Mouse (Mus musculus): ENCODE measurements around the gene Asb10.

DNA sequence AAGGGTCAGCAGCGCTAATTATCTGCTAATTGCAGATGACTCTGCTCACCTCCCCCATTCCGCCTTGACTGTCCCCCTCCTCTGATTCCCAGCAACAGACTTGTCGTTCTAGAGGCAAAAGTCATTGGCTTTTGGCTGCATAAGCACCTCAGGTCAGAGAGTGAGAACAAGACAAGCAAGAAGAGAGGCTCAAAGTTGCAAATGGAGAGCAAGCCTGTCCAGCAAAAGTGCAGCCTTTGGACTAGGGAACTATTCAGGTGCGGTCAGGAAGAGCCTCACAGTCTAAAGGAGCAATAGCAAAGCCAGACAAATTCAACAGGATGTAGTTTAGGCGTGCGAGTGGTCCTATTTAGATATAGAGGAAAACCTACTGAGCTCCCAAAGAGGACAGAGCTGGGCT, 13.0 kb downstream of the Asb10 start:
- TF ChIP-seq CTCF (IDR thresholded peaks at IDR 0.05; ENCODE audit: low read depth) (no peak), EP300 (optimal IDR thresholded peaks at IDR 0.05) (no peak)
